Mouse (Mus musculus) kidney, adult 2 months (tissue): ENCODE measurements around the gene Mars.

ENCODE experiments used
- CTCF ChIP-seq: fragments of 200-500 bp; conservative IDR thresholded peaks from 2 replicates; pipeline ENCODE4 v1.5.1; 2011; ENCODE audit warnings: low read depth, mild to moderate bottlenecking, control low read depth, low read length, moderate library complexity, mixed read lengths; ENCODE audit not compliant: insufficient read depth, insufficient read length
- POLR2A ChIP-seq: fragments of 200-500 bp; IDR thresholded peaks from one replicate; pipeline ENCODE4 v1.6.1; 2011; ENCODE audit warnings: low read depth, low read length, control low read depth

- TF ChIP-seq POLR2A, result no peak
- TF ChIP-seq CTCF, result no peak
Measured at GRCm38 (mm10) chr10:127349810-127350209, 38.2 kb upstream of the Mars start.
